Mouse (Mus musculus) ovary, postnatal 14 days (tissue): ENCODE results near the gene Wfikkn2.

Source experiments
- DNase-seq: peaks from one replicate; pipeline ENCODE4 v3.0.0; 2022; ENCODE audit warnings: low spot score

Gene Wfikkn2

GRCm38 (mm10) chr11:94261585-94262370, 16.0 kb upstream of the Wfikkn2 start:
- no peak for DNase-seq

- no peak for DNase-seq
These were observed 14.0 kb upstream of the Wfikkn2 start for GRCm38 (mm10) chr11:94259814-94260213.

- no peak for DNase-seq
These were observed 12.2 kb upstream of the Wfikkn2 start for GRCm38 (mm10) chr11:94257987-94258386.

- no peak for DNase-seq
These were observed 9.9 kb upstream of the Wfikkn2 start for GRCm38 (mm10) chr11:94255733-94256132.

GRCm38 (mm10) chr11:94253691-94254090, 7.9 kb upstream of the Wfikkn2 start:
- DNase-seq, result no peak

GRCm38 (mm10) chr11:94253156-94253555, 7.4 kb upstream of the Wfikkn2 start:
- no peak for DNase-seq

GRCm38 (mm10) chr11:94246789-94247061, 920 bp upstream of the Wfikkn2 start:
- DNase-seq, result no peak

- DNase-seq, result no peak
These were observed 1.4 kb downstream of the Wfikkn2 start for GRCm38 (mm10) chr11:94244385-94244784.

GRCm38 (mm10) chr11:94243422-94244180, 2.2 kb downstream of the Wfikkn2 start:
- DNase-seq, result no peak

GRCm38 (mm10) chr11:94242760-94243421, 2.9 kb downstream of the Wfikkn2 start:
- DNase-seq, result no peak

- DNase-seq, result no peak
These were observed 6.1 kb downstream of the Wfikkn2 start for GRCm38 (mm10) chr11:94239706-94240105.

GRCm38 (mm10) chr11:94238786-94239185, 7.0 kb downstream of the Wfikkn2 start:
- no peak for DNase-seq

GRCm38 (mm10) chr11:94236074-94236473, 9.7 kb downstream of the Wfikkn2 start:
- DNase-seq, result peak; percentile 56

- DNase-seq, result no peak
These were observed 10.9 kb downstream of the Wfikkn2 start for GRCm38 (mm10) chr11:94234857-94235256.

- DNase-seq, result no peak
These were observed 11.4 kb downstream of the Wfikkn2 start for GRCm38 (mm10) chr11:94234380-94234779.

- DNase-seq, result no peak
These were observed 12.4 kb downstream of the Wfikkn2 start for GRCm38 (mm10) chr11:94233405-94233804.

- no peak for DNase-seq
These were observed 13.8 kb downstream of the Wfikkn2 start for GRCm38 (mm10) chr11:94231821-94232552.

- DNase-seq, result no peak
These were observed 15.6 kb downstream of the Wfikkn2 start for GRCm38 (mm10) chr11:94230244-94230643.

GRCm38 (mm10) chr11:94229207-94229960, 16.4 kb downstream of the Wfikkn2 start:
- DNase-seq, result no peak

GRCm38 (mm10) chr11:94228416-94228815, 17.4 kb downstream of the Wfikkn2 start:
- DNase-seq, result no peak

- DNase-seq, result no peak
These were observed 19.8 kb downstream of the Wfikkn2 start for GRCm38 (mm10) chr11:94225985-94226384.

- DNase-seq, result no peak
These were observed 22.3 kb downstream of the Wfikkn2 start for GRCm38 (mm10) chr11:94223531-94223930.
